Mouse (Mus musculus) forebrain, embryonic 15.5 days (tissue): ENCODE results near the gene Cdc42ep5. TPM values are rescaled to one million over a fixed set of nuclear protein-coding genes. Genes with fewer than 3 reads are reported as not detected.

ENCODE experiments used
- ATAC-seq: fragments of 200-750 bp; cut with Nextera tagmentation; replicated peaks from 2 replicates; pipeline ENCODE4 v1.8.0; 2017; ENCODE audit warnings: mild to moderate bottlenecking, moderate TSS enrichment, moderate library complexity
- H3K27ac ChIP-seq: fragments of 300-500 bp; sonication (generic); replicated peaks from 2 replicates; pipeline ENCODE4 v1.5.1; 2015; ENCODE audit warnings: mild to moderate bottlenecking, inconsistent platforms
- H3K27me3 ChIP-seq: fragments of 300-500 bp; sonication (generic); 2 replicates; pipeline ENCODE4 v1.6.1; 2015; ENCODE audit warnings: inconsistent platforms
- H3K36me3 ChIP-seq: fragments of 300-500 bp; sonication (generic); 2 replicates; pipeline ENCODE4 v1.6.1; 2015; ENCODE audit warnings: mild to moderate bottlenecking, inconsistent platforms
- H3K4me1 ChIP-seq: fragments of 300-500 bp; sonication (generic); 2 replicates; pipeline ENCODE4 v1.6.1; 2015; ENCODE audit warnings: inconsistent platforms
- H3K4me2 ChIP-seq: fragments of 300-500 bp; sonication (generic); replicated peaks from 2 replicates; pipeline ENCODE4 v1.6.1; 2015; ENCODE audit warnings: mild to moderate bottlenecking, inconsistent platforms
- H3K4me3 ChIP-seq: fragments of 300-500 bp; sonication (generic); 2 replicates; pipeline ENCODE4 v1.5.1; 2015; ENCODE audit warnings: mild to moderate bottlenecking, inconsistent platforms
- H3K9ac ChIP-seq: fragments of 300-500 bp; sonication (generic); replicated peaks from 2 replicates; pipeline ENCODE4 v1.6.1; 2015; ENCODE audit warnings: mild to moderate bottlenecking, inconsistent platforms
- H3K9me3 ChIP-seq: fragments of 300-500 bp; sonication (generic); 2 replicates; pipeline ENCODE4 v1.6.1; 2016; ENCODE audit warnings: inconsistent platforms
- WGBS: fragments of 180-500 bp; shearing (Covaris S2); methylation state at CpG from one replicate; pipeline ENCODE4 v1.1.7; 2015; ENCODE audit warnings: mixed read lengths; 5-methylcytosine and 5-hydroxymethylcytosine counted together
- polyA plus RNA-seq: library from polyadenylated mRNA; unstranded; fragments of >200 nt; fragmentation: Nextera tagmentation; extraction: Ambion mirVana; gene quantifications from 2 replicates; pipeline ENCODE4 v1.2.1, GENCODE M21; 2015

Gene Cdc42ep5
- polyA plus RNA-seq, 1 experiment from 2014 or later, result 4.1 TPM

DNA sequence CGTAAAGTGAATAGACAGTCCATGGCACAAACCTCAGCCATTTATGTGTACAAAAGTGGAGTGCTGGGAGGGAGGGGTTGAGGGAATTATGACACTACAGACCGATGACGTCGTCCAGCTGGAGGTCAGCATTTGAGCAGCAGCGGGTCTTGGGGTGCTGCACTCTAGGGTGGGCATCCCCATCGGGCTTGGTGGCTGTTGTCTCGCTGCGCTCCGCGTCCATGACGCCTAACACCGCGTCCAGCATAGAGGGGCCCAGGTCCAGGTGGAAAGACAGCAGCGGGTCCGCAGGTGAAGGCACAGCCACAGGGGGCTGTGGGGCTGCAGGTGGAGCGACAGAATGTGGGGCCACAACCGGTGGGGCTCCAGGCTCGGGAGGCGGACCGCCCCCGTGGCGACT lies 13.4 kb downstream of the Cdc42ep5 start:
- WGBS, result 13% methylated on average over 22 of the region's 22 CpGs
- no peak overlapping the region; the same call in 1 of the 2 replicates for H3K9ac ChIP-seq
- peak overlapping the region; percentile 96 for H3K4me2 ChIP-seq
- H3K9me3 ChIP-seq, result no peaks in the 10 kb centered on the region
- no peak overlapping the region for H3K27ac ChIP-seq
- H3K36me3 ChIP-seq, result peaks cover 18% of the 10 kb centered on the region
- H3K4me3 ChIP-seq, result peak overlapping the region; percentile 76
- ATAC-seq, result 0 out of 2 replicates have a peak, but pooled peaks have one; percentile 5
- H3K27me3 ChIP-seq, result peaks cover 19% of the 10 kb centered on the region; the same call in 1 of the 2 replicates
- peaks cover 28% of the 10 kb centered on the region for H3K4me1 ChIP-seq

DNA sequence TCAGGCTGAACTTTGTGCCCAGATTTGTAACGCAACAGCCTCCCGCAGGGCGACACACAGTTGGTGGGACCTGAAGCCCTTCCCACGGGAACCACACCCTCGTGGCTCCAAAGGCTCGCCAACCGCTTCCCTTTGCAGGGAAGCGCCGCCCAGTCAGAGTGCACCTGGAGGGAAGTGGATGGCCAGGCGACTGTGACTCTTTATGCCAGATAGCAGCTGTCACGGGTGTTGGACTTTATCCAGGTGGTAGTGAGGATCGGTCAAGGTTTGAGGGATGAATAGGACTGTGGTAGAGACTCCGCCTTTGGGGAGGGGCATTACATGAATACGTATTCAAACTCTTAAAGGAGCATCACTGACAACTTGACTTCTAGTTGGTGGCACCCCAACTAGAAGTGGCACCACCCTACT lies 13.8 kb downstream of the Cdc42ep5 start:
- 4% methylated on average over 14 of the region's 14 CpGs for WGBS
- peak; percentile 6 for ATAC-seq
- peak overlapping the region; percentile 76 for H3K4me3 ChIP-seq
- H3K9me3 ChIP-seq, result no peaks in the 10 kb centered on the region
- peaks cover 28% of the 10 kb centered on the region for H3K4me1 ChIP-seq
- peak overlapping the region; percentile 96 for H3K4me2 ChIP-seq
- peak overlapping the region; percentile 38 for H3K9ac ChIP-seq
- H3K36me3 ChIP-seq, result peaks cover 22% of the 10 kb centered on the region
- H3K27me3 ChIP-seq, result peaks cover 19% of the 10 kb centered on the region; the same call in 1 of the 2 replicates
- H3K27ac ChIP-seq, result no peak overlapping the region

DNA sequence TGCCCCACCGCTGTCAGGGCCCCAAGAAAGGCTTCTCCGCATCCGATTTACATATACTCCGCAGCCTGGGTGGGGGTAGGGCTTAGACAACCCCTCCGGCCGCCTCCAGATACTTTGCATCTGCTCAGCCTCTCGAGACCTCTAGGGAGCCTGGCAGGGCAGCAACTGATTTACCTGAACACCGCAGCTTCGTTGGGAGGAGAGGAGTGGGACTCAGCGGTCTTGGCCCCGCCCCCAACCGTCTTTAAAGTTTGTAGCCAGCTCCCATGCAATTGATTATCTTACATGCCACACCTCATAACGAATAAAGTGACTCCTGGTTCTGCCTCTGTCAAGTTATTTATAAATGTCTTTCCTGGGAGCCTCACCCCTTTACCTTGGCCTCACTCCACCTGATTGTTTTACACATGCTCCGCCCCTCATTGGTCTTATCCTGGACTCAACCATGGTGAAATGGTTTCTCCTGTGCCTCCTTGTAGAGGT lies 14.6 kb downstream of the Cdc42ep5 start, which contains the start of gene Leng9:
TSS of gene Leng9 (minus strand) at position 316 of the 483 bp plus-strand sequence.
- peaks cover 28% of the 10 kb centered on the region for H3K4me1 ChIP-seq
- H3K4me3 ChIP-seq, result peak within 1 kb of the TSS; percentile 76
- under 1% methylated on average over 14 of the region's 14 CpGs for WGBS
- peak; percentile 32 for ATAC-seq
- H3K9me3 ChIP-seq, result no peaks in the 10 kb centered on the region
- peak within 1 kb of the TSS; percentile 86 for H3K27ac ChIP-seq
- H3K36me3 ChIP-seq, result peaks cover 29% of the 10 kb centered on the region
- H3K9ac ChIP-seq, result peak within 1 kb of the TSS; percentile 75
- peak within 1 kb of the TSS; percentile 96 for H3K4me2 ChIP-seq
- H3K27me3 ChIP-seq, result peaks cover 19% of the 10 kb centered on the region; the same call in 1 of the 2 replicates

DNA sequence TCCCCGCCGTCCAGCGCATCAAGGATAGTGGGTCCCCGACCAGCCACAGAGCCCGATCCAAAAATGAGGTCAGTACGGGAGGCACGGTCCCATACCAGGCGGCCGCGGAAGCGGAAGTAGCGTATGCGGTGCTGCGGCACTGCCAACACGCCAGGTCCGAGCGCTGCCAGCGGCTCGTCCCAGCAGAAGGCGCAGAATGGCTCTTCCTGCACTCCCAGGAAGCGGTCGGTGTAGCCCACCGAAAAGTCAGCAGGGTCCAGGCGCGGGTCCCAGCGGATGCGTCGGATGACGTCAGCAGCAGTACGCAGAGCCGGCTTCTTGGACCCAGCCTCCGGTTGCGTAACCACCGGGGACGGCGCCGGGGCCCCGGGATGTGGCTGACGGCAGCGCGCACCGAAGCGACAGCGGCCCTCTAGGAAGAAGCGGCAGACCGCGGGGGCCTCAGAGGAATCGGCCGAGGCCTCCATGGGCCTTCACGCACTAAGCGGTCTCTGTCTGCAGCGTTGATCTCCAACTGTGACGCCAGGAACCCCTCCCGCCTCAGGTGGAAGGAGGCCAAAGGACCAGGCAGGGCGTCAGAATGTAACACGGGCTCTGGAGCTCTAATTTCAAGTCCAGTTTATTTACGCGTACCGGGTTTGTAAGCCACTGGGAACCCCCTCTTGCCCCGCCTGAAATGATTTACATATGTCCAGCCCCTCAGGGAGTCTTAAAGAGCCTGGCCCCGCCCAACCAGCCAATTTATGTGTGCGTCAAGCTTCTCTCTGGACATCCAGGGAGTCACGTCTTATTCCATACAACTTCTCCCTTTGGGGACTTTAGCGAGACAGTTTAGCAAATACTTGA lies 15.2 kb downstream of the Cdc42ep5 start:
- WGBS, result under 1% methylated on average over 64 of the region's 64 CpGs
- H3K4me3 ChIP-seq, result peak overlapping the region; percentile 76

DNA sequence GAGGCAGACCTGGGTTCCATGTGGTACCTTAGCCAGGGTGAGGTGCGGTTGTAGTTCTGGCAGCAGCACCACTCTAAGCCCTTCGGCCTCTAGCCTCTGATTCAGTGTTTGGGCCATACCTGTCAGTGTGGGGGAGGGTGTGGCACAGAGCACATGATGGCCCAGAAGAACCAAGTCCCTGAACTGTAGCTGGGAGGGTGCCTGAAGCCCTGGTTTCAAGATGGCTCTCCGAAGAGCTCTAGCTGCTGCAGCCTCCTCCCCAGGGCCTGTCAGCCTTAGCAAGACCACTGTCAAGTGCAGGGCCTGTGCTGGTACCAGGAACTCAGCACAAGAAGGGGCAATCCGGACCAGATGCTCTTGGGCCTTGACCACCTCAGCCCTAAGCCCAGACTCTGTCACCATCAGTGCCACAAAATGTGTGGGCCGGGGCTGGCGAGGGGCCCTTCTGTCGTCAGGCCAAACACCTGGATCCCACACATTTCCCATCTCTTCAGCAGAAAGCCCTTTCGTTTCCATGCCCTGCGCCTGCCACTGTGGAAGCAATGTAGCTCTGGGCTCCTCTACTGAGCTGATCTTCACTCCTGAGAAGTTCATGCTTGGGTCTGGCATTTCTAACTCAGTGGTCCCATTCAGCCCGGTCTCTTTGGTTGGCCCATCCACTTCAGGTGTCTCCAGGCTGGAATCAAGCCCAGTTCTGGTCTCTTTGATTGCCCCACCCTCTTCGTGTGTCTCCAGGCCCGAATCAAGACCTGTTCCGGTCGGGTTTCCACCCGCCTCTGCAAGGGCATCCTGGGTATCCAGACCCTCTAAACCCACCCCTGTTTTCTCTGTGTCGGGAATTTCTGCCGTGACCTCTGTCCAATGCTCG lies 16.1 kb downstream of the Cdc42ep5 start:
- Histone ChIP-seq H3K36me3 (peaks cover 44% of the 10 kb centered on the region), H3K9me3 (no peaks in the 10 kb centered on the region), H3K27me3 (peaks cover 19% of the 10 kb centered on the region; the same call in 1 of the 2 replicates), H3K4me3 (peak overlapping the region; percentile 76), H3K4me1 (peaks cover 28% of the 10 kb centered on the region), H3K27ac (peak overlapping the region; percentile 86), H3K9ac (peak overlapping the region; percentile 75), H3K4me2 (peak overlapping the region; percentile 96)
- peak; percentile 20; the same call in 1 of the 2 replicates for ATAC-seq
- WGBS, result 27% methylated on average over 18 of the region's 18 CpGs

More for the DNA sequence above, 15.2 kb downstream of the Cdc42ep5 start:
- H3K36me3 ChIP-seq, result peaks cover 36% of the 10 kb centered on the region
- peak; percentile 80 for ATAC-seq
- peak overlapping the region; percentile 86 for H3K27ac ChIP-seq
- H3K27me3 ChIP-seq, result peaks cover 19% of the 10 kb centered on the region; the same call in 1 of the 2 replicates
- H3K9me3 ChIP-seq, result no peaks in the 10 kb centered on the region
- peak overlapping the region; percentile 75 for H3K9ac ChIP-seq
- peaks cover 28% of the 10 kb centered on the region for H3K4me1 ChIP-seq
- peak overlapping the region; percentile 96 for H3K4me2 ChIP-seq

DNA sequence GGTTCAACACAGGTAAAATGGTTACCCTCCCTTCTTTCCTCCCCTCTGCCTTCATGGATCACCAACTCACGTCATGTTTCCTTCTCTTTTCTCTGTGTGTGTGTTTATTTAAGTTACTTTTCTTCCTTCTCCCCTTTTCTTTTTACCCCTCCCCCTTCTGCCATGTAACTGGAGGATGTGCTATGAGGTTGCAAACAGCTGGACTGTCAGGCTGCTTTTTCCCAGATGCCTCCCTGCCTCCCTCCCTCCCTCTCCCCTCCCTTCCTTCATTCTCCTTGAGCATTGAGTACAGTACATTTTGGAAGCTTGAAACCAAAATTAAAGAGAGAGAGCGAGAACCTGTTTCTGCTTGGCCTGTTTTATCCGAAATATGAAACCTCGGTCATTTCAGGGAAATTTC lies 16.8 kb downstream of the Cdc42ep5 start:
- H3K9me3 ChIP-seq, result no peaks in the 10 kb centered on the region
- H3K36me3 ChIP-seq, result peaks cover 52% of the 10 kb centered on the region
- H3K27ac ChIP-seq, result no peak overlapping the region
- H3K4me2 ChIP-seq, result no peak overlapping the region
- H3K27me3 ChIP-seq, result peaks cover 16% of the 10 kb centered on the region; the same call in 1 of the 2 replicates
- no peak overlapping the region for H3K9ac ChIP-seq
- WGBS, result 88% methylated on average over 4 of the region's 4 CpGs
- no peak for ATAC-seq
- H3K4me3 ChIP-seq, result 0 out of 2 replicates have a peak overlapping the region, but pooled peaks have one; percentile 76
- peaks cover 28% of the 10 kb centered on the region for H3K4me1 ChIP-seq

DNA sequence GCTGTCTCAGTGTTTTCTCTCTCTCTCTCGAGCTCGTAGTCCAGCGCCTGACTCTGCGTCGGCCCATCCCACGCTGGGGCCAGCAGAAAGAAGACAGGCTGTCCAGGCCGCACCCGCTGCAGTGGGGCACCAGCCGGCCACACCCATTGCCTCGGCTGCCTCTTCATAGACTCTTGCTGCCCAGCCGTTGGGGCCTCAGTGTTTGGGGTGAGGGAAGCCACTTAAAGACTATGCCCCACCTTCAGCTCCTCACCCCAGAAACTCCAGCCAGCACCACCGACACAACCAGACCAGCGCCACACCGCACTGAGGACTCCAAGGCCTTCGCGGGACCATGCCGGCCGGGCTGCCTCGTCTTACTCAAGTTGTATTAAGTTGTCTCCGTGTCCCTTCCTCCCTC lies 17.3 kb downstream of the Cdc42ep5 start:
- ATAC-seq, result no peak
- 93% methylated on average over 20 of the region's 20 CpGs for WGBS
- Histone ChIP-seq H3K4me2 (no peak overlapping the region), H3K9me3 (no peaks in the 10 kb centered on the region), H3K4me3 (no peak overlapping the region), H3K36me3 (peaks cover 56% of the 10 kb centered on the region), H3K27ac (no peak overlapping the region), H3K27me3 (peaks cover 16% of the 10 kb centered on the region; the same call in 1 of the 2 replicates), H3K9ac (no peak overlapping the region), H3K4me1 (peaks cover 28% of the 10 kb centered on the region)

DNA sequence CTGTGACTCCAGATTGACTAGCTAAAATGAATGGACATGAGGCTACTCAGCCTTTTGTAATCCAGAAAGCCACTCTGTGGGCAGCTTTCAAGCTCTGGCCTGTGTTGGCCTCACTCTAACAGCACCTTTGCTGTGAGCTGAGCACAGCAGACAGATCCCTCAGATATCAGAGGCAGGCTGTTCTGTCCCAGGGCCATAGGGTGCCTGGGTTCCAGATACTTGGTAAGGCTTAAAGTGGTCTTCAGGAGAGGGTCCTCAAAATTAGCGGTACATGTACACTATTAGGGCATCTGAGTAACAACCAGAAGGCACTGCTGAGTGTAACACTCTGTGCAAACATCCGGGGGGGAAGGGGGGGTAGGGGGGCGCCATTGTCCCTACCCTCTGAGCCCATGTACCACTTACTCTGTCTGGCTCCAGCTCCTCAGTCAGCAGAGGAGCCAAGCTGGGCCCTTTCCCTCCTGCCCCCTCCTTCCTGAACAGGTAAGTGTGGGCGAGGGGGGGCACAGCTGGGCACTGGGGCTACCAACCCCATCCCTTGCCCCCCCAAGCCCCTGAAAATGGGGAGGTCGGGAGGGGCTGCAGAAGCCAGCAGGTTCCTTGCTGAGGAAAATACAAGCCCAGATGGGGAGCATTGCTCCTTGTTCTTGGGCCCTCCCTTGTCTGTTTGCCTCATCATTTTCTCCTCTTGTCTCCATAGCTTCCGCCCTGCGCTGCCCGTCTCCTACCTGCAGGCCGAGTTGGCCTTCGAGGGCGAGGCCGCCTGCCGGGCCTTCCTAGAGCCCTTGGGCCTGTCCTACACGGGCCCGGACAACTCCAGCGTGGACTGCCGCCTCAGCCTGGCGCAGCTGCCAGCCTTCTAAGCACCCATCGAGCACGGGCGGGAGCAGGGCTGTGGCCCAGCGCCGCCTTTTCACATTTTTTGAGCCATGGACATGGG lies 18.1 kb downstream of the Cdc42ep5 start:
- WGBS, result 91% methylated on average over 23 of the region's 23 CpGs
- H3K36me3 ChIP-seq, result peaks cover 65% of the 10 kb centered on the region
- peaks cover 9% of the 10 kb centered on the region; the same call in 1 of the 2 replicates for H3K27me3 ChIP-seq
- H3K4me3 ChIP-seq, result no peak overlapping the region
- peaks cover 27% of the 10 kb centered on the region for H3K4me1 ChIP-seq
- ATAC-seq, result no peak
- no peak overlapping the region for H3K9ac ChIP-seq
- no peak overlapping the region for H3K27ac ChIP-seq
- no peak overlapping the region for H3K4me2 ChIP-seq
- no peaks in the 10 kb centered on the region for H3K9me3 ChIP-seq

DNA sequence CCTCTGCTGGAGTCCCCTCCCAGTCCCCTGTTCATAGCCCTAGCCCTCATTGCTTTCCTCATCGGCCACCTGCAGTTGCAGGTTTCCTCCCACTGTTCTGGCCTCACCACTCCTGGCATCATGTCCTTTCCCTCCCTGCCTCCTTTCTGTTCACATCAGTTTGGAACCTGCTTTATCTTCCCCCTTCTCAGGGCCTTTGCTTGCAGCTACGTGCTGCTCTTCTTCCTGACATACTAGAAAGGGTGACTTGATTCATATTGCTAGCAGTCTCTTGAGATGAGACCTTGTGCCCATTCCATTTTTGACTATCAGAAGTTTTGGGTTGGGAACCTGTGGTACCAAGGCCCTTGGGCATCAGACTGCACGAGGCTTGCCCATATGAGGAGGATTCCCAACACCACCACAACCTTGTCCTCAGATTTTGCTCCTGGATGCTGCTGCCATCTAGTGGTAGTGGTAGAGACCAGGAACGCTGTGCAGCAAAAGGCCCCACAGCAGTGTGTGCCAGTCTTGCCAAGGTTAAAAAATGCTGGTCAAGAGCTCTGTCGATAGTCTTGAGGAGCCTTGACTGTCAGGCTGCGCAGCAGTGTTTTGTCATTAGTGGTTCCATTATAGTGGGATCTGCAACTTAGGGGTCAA lies 19.0 kb downstream of the Cdc42ep5 start:
- no peak overlapping the region for H3K4me3 ChIP-seq
- H3K27me3 ChIP-seq, result peaks cover under 1% of the 10 kb centered on the region; the same call in 1 of the 2 replicates
- H3K4me2 ChIP-seq, result no peak overlapping the region
- no peak overlapping the region for H3K9ac ChIP-seq
- no peak for ATAC-seq
- H3K36me3 ChIP-seq, result peaks cover 73% of the 10 kb centered on the region
- WGBS, result 65% methylated on average over 6 of the region's 6 CpGs
- no peak overlapping the region for H3K27ac ChIP-seq
- peaks cover 19% of the 10 kb centered on the region for H3K4me1 ChIP-seq
- no peaks in the 10 kb centered on the region for H3K9me3 ChIP-seq

DNA sequence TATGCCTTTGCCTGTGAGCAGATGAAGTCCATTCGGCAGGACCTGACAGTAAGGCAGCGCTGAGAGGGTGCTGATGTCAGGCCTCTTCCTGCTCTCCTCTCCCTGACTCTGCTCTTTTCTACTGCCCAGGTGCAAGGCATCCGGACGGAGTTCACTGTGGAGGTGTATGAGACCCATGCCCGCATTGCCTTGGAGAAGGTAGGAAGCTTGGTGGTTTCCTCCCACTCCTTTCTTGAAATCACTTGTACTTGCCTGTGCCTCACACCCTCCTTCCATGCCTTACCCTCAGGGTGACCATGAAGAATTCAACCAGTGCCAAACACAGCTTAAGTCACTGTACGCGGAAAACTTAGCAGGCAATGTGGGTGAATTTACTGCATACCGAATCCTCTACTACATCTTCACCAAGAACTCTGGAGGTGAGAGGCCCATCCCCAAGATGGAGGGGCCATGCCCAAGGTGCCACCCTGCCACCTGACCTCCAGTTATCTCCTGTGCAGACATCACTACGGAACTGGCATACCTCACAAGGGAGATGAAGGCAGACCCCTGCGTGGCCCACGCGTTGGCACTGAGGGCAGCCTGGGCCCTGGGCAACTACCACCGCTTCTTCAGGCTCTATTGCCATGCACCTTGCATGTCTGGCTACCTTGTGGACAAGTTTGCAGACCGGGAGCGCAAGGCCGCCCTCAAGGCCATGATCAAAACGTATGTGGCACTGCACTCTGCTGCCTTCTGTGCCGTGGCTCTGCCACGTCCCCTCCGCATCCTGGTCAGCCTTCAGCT lies 19.7 kb downstream of the Cdc42ep5 start:
- no peak overlapping the region for H3K4me2 ChIP-seq
- 95% methylated on average over 20 of the region's 20 CpGs for WGBS

More for the DNA sequence above, 19.7 kb downstream of the Cdc42ep5 start:
- Histone ChIP-seq H3K9me3 (no peaks in the 10 kb centered on the region), H3K9ac (no peak overlapping the region), H3K36me3 (peaks cover 80% of the 10 kb centered on the region), H3K27ac (no peak overlapping the region), H3K4me1 (peaks cover 12% of the 10 kb centered on the region), H3K27me3 (no peaks in the 10 kb centered on the region), H3K4me3 (no peak overlapping the region)
- ATAC-seq, result no peak
